Mouse (Mus musculus) heart, adult 8-10 months (tissue): Measurements from ENCODE around the gene Hyou1. TPM values are rescaled to one million over a fixed set of nuclear protein-coding genes. Genes with fewer than 3 reads are reported as not detected.

Source experiments
- microRNA-seq: library from miRNA; unstranded; fragments of <30 nt; microRNA quantifications from one replicate; pipeline ENCODE4 v1.2.0, GENCODE M21; 2022
- total RNA-seq, 4 experiments: library from RNA; stranded (reverse); gene quantifications; 2 replicates each; pipeline ENCODE4 v1.2.4; 2022

Hyou1 gene
- total RNA-seq, 4 experiments from 2014 or later: 50.4 to 82.6 (median 67.0) TPM

Small RNAs within 50 kb of the gene (microRNA-seq; reads per million reads assigned to microRNA genes)
- gene Gm44335 (not detected), gene Mir7085 (0.84 reads per million)

Other genes with a start within 250 kb of the Hyou1 start
- 10 to 100 TPM; 20.5 to 35.2 (median 28.1) TPM for gene Mcam, start 245.0 kb upstream of the Hyou1 start, total RNA-seq
- gene Cbl, start 145.4 kb upstream of the Hyou1 start, total RNA-seq: 10 to 100 TPM; 14.8 to 18.9 (median 17.4) TPM
- gene Ccdc153, start 138.8 kb upstream of the Hyou1 start, total RNA-seq: not detected
- 1 to 10 TPM; 3.6 to 7.1 (median 6.0) TPM for gene Pdzd3, start 128.0 kb upstream of the Hyou1 start, total RNA-seq
- 10 to 100 TPM; 20.3 to 25.8 (median 24.9) TPM for gene Nlrx1, start 110.9 kb upstream of the Hyou1 start, total RNA-seq
- gene Abcg4, start 90.9 kb upstream of the Hyou1 start, total RNA-seq: 1 to 10 TPM in 1 of 4 experiments, under 1 TPM in 3; 0.30 to 1.5 (median 0.52) TPM
- 1 to 10 TPM; 4.5 to 7.2 (median 6.3) TPM for gene Hinfp, start 73.8 kb upstream of the Hyou1 start, total RNA-seq
- gene C2cd2l, start 59.2 kb upstream of the Hyou1 start, total RNA-seq: 10 to 100 TPM; 12.7 to 19.2 (median 14.1) TPM
- 10 to 100 TPM; 19.4 to 23.5 (median 20.5) TPM for gene Dpagt1, start 53.5 kb upstream of the Hyou1 start, total RNA-seq
- gene H2afx, start 44.8 kb upstream of the Hyou1 start, total RNA-seq: 10 to 100 TPM; 10.5 to 12.3 (median 11.4) TPM
- 10 to 100 TPM; 42.1 to 48.8 (median 45.4) TPM for gene Hmbs, start 35.3 kb upstream of the Hyou1 start, total RNA-seq
- gene Vps11, start 17.8 kb upstream of the Hyou1 start, total RNA-seq: 10 to 100 TPM; 15.3 to 20.2 (median 16.5) TPM
- gene Slc37a4, start 17.4 kb downstream of the Hyou1 start, total RNA-seq: 10 to 100 TPM; 22.5 to 24.5 (median 22.9) TPM
- gene Rps25, start 27.6 kb downstream of the Hyou1 start, total RNA-seq: 100 to 1,000 TPM; 784 to 974 (median 849) TPM
- 10 to 100 TPM; 38.3 to 42.9 (median 41.2) TPM for gene Trappc4, start 28.1 kb downstream of the Hyou1 start, total RNA-seq
- 1 to 10 TPM; 4.9 to 8.0 (median 5.5) TPM for gene Ccdc84, start 39.1 kb downstream of the Hyou1 start, total RNA-seq
- not detected for gene Foxr1, start 61.6 kb downstream of the Hyou1 start, total RNA-seq
- gene Upk2, start 75.5 kb downstream of the Hyou1 start, total RNA-seq: under 1 TPM in 2 of 4 experiments, not detected in 2; 0.26 to 0.28 TPM
- 10 to 100 TPM; 51.6 to 56.9 (median 53.9) TPM for gene Bcl9l, start 103.3 kb downstream of the Hyou1 start, total RNA-seq
- under 1 TPM in 3 of 4 experiments, not detected in 1; 0.11 to 0.72 (median 0.14) TPM for gene Cxcr5, start 182.4 kb downstream of the Hyou1 start, total RNA-seq
- gene Ddx6, start 225.4 kb downstream of the Hyou1 start, total RNA-seq: 10 to 100 TPM; 78.5 to 93.2 (median 88.8) TPM